Mouse (Mus musculus) heart, postnatal 4 days (tissue): ENCODE measurements around the gene Ceacam18. TPM values are rescaled to one million over a fixed set of nuclear protein-coding genes. Genes with fewer than 3 reads are reported as not detected.
"Not testable (repeated sequence)": the region's sequence is repeated elsewhere in the genome, so short reads cannot be mapped to it uniquely, and the experiment has no call there.

Experiments
- DNase-seq: peaks from one replicate; pipeline ENCODE4 v3.0.0; 2021
- total RNA-seq, 2 experiments: library from RNA; stranded (reverse); gene quantifications; 2 replicates each; pipeline ENCODE4 v1.2.3; 2021

Gene Ceacam18
- total RNA-seq, result not detected

- no peak for DNase-seq
Observed at GRCm38 (mm10) chr7:43634500-43634899, at the start of gene Ceacam18. Gene Ceacam18, plus strand, starts transcription at chr7:43634707.

GRCm38 (mm10) chr7:43584790-43585189, 49.7 kb upstream of the Ceacam18 start:
- no peak for DNase-seq

DNA sequence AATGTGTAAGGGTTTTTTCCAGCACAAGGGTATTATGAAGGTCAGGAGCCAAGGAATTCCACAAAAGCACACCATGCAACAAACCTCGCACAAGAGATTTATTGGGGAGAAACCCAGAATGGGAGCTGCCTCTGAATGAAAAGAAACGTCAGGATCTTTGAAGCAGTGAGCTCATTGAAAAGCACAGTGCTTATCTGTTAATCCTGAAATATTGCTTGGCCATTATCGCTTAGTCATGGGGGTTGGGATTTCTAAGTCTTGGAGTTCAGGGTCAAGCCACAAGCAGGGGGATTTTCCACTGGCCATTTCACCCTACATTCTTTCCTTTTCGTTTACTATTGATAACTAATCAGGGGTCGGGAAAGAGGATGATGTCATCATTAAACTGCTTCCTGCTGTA, 32.6 kb upstream of the Ceacam18 start:
- no peak for DNase-seq

DNA sequence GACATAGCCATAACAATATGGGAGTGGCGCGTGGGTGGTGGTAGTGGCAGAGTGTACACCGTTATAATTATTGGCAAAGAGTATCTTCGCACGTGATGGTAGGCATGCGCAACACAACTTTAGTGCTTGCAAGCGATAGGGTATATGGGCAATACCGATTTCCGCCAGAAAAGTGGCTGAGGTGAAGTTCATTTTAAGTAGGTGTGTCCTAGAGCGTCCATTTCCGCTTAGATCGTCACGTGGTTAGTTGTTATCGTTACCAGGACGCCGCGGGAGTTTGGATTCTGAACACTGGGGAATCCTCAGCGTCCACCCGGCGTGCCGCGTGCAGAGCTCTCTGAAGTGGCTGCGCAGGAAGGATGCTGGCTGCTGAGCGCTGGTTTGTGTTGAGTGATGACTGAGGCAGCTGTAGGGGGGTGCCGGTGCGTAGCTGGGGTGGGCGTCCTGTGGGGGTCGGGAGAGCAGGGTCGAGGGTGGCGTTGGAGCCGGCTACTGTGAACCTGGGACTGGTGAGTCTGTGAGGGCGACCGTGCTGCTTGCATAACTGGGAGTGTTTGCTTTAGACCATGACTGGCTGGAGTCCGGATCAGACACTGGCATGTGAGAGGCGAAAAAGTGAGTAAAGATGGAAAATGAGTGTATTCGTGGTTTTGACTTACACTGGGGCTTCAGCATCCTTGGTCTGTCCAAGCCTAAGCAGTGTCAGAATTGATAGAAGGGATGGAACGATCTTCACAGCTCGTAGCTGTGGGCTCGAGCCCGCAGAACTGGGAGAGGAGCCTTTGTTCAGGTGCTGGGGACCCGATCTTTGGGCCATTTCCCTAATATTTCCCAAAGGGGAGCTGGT, 27.4 kb upstream of the Ceacam18 start, which contains the start of gene Zfp819:
Gene Zfp819 (plus strand): TSS at position 274 of the 847 bp plus-strand sequence.
- peak; percentile 62 for DNase-seq

GRCm38 (mm10) chr7:43607743-43608287, 26.7 kb upstream of the Ceacam18 start:
- no peak for DNase-seq

GRCm38 (mm10) chr7:43608316-43608824, 26.1 kb upstream of the Ceacam18 start:
- no peak for DNase-seq

GRCm38 (mm10) chr7:43613816-43614551, 20.5 kb upstream of the Ceacam18 start:
- no peak for DNase-seq

DNA sequence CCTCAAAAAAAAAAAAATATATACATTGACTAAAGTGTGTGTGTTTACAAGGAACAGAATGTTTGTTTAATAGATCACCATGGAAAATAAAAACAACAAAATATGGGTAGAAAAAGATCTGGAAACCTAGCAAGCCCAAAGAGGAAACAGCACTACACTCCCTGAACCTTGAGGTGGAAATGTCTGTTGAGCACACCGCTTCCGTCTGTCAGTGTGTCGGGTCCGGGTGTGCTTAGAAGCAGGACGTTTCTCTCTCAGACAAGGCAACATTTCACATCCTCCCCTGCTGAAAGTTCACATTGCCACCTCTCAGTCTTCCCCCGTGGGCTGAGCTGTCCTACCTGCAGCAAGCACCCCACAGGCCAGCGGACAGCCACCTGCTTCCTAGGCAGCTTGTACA, 11.6 kb upstream of the Ceacam18 start:
- no peak for DNase-seq

- no peak for DNase-seq
Observed at GRCm38 (mm10) chr7:43623819-43624218, 10.7 kb upstream of the Ceacam18 start.

- DNase-seq, result no peak
Observed at GRCm38 (mm10) chr7:43625065-43625464, 9.4 kb upstream of the Ceacam18 start.

- no peak for DNase-seq
Observed at GRCm38 (mm10) chr7:43625794-43626422, 8.6 kb upstream of the Ceacam18 start.

DNA sequence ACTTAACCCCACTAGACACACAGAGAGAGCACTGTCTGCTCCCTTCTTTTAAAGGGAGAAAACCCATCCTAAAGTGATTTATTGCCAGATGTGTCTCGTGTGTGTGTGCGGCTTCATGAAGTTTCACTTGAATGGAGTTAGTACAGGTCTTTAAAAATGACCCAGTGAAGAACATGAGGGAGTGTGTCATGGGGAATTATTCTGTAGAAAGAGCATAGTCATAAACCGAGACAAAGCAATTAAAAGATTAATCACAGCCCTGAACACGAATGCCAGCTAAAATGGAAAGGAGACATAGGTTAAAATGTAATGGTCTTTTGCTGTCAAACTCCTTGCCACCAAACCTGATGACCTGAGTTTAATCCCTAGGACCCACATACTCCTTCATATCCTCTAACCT, 567 bp upstream of the Ceacam18 start:
- no peak for DNase-seq

GRCm38 (mm10) chr7:43636194-43636593, 1.7 kb downstream of the Ceacam18 start:
- no peak for DNase-seq

DNA sequence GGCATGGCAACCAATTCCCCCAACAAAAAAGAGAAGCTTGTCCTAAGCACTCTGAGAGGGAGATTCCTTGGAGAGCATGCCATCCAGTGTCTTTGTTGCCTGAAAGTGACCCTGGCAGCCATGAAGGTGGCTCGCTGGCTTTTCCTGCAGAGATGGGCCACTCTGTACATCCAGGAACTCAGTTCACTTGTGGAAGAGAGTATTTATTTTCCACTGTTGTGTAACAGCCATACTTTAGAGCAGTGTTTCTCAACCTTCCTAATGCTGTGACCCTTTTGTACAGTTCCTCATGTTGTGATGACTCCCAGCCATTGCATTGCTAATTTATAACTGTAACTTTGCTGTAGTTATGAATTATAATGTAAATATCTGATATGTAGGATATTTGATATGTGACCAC, 2.6 kb downstream of the Ceacam18 start:
- no peak for DNase-seq

DNA sequence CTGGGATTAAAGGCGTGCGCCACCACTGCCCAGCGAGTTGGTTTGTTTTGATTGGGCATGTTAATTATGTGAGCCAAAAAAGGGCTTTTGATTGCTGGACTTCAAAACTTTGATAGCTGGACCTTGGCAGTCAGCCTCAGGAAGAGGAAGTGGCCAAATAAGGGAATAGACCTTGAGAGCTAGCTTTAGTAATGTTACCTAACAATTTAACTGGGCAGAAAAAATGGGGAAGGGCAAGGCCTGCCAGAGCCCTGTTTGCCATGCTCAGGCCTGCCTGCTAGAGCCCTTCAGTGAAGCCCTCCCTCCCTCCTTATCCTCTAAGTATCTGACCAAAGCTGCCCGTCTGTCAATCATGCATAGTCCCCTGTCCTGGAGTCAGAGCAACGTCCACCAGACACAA, 8.1 kb downstream of the Ceacam18 start:
- no peak for DNase-seq

DNA sequence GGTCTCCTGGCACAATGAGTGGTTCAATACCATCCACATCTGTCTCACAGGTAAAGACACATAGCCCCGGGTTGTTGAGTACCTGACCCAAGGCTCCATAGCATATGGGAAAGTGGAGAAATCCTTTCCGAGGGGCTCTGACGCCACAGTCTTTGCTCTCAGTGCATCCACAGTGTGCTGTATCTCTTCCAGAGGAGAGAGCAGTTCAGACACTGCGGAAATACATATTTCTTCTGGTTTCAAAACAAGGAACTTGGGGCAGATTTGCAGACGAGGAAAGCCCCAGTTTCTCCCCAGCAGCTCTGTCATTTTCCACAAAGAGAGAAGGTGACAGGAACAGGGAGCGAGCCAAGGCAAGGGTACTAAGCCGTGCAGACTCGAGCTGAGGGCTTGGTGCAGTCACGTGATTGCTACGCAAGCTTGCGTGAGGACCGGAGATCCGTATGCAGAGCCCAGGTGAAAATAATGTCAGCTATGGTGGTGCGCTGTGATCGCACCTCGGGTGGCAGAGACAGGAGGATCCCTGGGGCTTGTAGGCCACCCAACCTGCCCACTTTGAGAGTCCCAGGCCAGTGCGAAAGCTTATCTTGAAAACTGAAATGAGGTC, 8.6 kb downstream of the Ceacam18 start:
- no peak for DNase-seq

DNA sequence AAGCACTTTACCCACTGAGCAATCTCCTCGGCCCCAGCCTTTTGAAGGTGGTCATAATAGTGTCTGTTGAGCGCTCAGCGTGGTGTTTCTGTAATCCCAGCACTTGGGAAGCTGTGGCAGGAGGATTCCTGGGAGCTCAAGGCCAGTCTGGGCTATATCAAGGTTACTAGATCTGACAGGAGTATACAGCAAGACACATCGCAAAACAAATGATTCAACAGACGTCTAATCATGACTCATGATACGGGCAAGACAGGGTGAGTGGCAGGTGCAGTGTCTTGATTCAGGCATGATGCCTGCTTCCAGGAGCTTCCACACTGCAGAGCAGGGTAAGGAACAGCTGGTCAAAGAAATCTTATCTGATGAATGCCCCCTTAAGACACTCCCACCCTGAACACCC, 18.2 kb downstream of the Ceacam18 start:
- no peak for DNase-seq

- no peak for DNase-seq
Observed at GRCm38 (mm10) chr7:43654519-43654918, 20.0 kb downstream of the Ceacam18 start.

- DNase-seq, result no peak
Observed at GRCm38 (mm10) chr7:43656232-43656631, 21.7 kb downstream of the Ceacam18 start.

DNA sequence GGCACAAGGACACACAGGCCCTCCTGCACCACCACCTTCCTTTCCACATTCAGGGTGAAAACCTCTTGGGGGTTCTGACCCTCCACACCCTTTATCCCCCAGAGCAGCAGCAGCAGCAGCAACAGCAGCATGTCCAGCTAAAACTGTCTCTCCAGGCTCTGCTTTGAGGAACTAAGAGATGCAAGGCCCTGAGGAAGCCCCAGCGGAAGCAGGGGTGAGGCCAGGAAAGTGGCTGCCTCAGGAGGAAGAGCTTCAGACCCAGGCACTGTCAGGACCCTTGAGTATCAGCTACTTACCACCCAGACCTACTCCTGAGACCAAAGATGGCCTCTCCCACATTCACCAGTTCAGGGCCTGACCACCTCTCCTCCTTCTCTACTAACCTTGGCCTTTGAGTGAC, 25.5 kb downstream of the Ceacam18 start, which contains the start of gene Siglece:
Gene Siglece (minus strand): TSS at position 160 of the 400 bp plus-strand sequence.
- no peak for DNase-seq

DNA sequence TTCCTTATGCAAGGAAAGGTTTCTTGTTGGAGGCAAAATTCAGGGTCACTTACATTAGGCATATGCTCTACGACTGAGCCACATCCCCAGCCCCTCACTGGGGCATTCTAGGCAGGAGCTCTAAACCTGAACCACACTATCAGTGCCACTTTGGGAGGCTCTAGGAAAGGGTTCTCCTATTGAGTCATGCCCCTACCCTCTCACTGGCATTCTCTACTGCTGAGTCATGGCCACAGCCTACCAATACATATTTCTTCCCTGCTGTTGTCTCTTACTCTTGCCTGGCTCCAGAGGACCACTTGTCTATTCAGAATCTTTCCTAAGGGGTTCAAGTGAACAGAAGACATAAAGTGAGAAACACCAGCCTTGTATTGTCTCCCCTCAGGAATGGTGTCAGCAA, 28.3 kb downstream of the Ceacam18 start:
- DNase-seq, result no peak

DNA sequence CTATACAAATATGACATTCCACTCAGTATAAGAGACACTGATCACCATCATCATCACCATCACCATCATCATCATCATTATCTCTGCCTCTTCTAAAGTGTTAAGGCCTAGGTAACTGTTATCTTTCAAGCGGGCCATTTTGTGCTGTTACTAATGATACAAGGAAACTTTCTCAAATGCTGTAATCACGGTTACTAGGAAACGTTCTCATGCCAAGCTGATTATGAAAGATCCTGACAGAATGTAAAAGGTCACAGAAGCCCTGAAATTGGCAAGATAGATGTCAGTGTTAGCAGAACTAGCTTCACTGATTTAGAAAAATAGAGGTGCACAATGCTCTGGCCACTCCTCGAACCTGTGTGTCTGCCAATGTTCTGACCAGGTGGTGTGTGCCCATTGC, 32.7 kb downstream of the Ceacam18 start:
- not testable (repeated sequence) for DNase-seq
